In genomic region chr4:148495874-148496689, GRCm38 (mm10) we compare ENCODE assay signal across 9 mouse cellular contexts. TPM values are rescaled to one million over a fixed set of nuclear protein-coding genes. Genes with fewer than 3 reads are reported as not detected.
A peak's percentile ranks its signal among the peaks of the same experiment; 100 is the strongest.
DNase-seq lines count a peak whose midpoint lies in the region; ATAC-seq lines count a peak whose summit lies in the region.
"Had no signal": no experiment of that assay in that cellular context is flagged by ENCODE, and none has a peak within 500 bp of the region (broad histone marks: within the 10 kb centered on the region; RNA-seq: fewer than 3 reads in every experiment).

No protein-coding gene starts in this region.

- H3K4me3 ChIP-seq in forebrain, embryonic 12.5 days (replicated peaks), result no peak overlapping the region
- H3K4me3 ChIP-seq in forebrain, embryonic 10.5 days, result no peak overlapping the region
- H3K4me3 ChIP-seq: liver, embryonic 15.5 days had no signal

- no peak for DNase-seq in forebrain, embryonic 10.5 days (ENCODE audit: extremely low spot score, low spot score)
- DNase-seq in right cerebral cortex, adult 18-20 months, result peak; percentile 67
- no peak for DNase-seq in right cerebral cortex, postnatal 25 days
- DNase-seq in layer of hippocampus, adult 9-11 months, result peak; percentile 68
- DNase-seq in right cerebral cortex, postnatal 4 days, result peak; percentile 59
- DNase-seq in spleen, adult 12 weeks (ENCODE audit: low spot score), result no peak
- no peak for DNase-seq in spleen, postnatal 14 days (ENCODE audit: low spot score in 2 of 2)

- peaks cover 85% of the 10 kb centered on the region for H3K36me3 ChIP-seq in forebrain, embryonic 12.5 days (replicated peaks)
- H3K36me3 ChIP-seq in forebrain, embryonic 10.5 days (replicated peaks), result peaks cover 94% of the 10 kb centered on the region

- no peak overlapping the region for H3K27ac ChIP-seq in forebrain, embryonic 12.5 days
- H3K27ac ChIP-seq in forebrain, embryonic 10.5 days, result no peak overlapping the region
- H3K27ac ChIP-seq: liver, embryonic 15.5 days had no signal

- H3K4me2 ChIP-seq in forebrain, embryonic 12.5 days, result no peak overlapping the region
- H3K4me2 ChIP-seq: liver, embryonic 15.5 days had no signal

- WGBS in forebrain, embryonic 12.5 days, result 83% methylated on average over 25 of the region's 25 CpGs
- 93% methylated on average over 25 of the region's 25 CpGs for WGBS in forebrain, embryonic 10.5 days

- no peaks in the 10 kb centered on the region for H3K4me1 ChIP-seq in forebrain, embryonic 12.5 days
- no peaks in the 10 kb centered on the region for H3K4me1 ChIP-seq in forebrain, embryonic 10.5 days
- H3K4me1 ChIP-seq: liver, embryonic 15.5 days had no signal

- no peaks in the 10 kb centered on the region for H3K9me3 ChIP-seq in forebrain, embryonic 12.5 days
- H3K9me3 ChIP-seq in forebrain, embryonic 10.5 days, result no peaks in the 10 kb centered on the region
- H3K9me3 ChIP-seq: liver, embryonic 15.5 days had no signal

- H3K9ac ChIP-seq in forebrain, embryonic 12.5 days, result no peak overlapping the region
- H3K9ac ChIP-seq: liver, embryonic 15.5 days had no signal

- no peaks in the 10 kb centered on the region for H3K27me3 ChIP-seq in forebrain, embryonic 12.5 days
- H3K27me3 ChIP-seq in forebrain, embryonic 10.5 days (ENCODE audit: poor library complexity, severe bottlenecking), result no peaks in the 10 kb centered on the region
- H3K27me3 ChIP-seq: liver, embryonic 15.5 days had no signal

- ATAC-seq in forebrain, embryonic 12.5 days (ENCODE audit: low FRiP score), result peak; percentile 58; the same call in 1 of the 2 replicates

RNA-seq across cellular contexts. Expression of gene Angptl7, which starts 4.2 kb away (rescaled TPM):
- polyA plus RNA-seq in forebrain, embryonic 12.5 days (2016; fragmentation: Nextera tagmentation; extraction: Ambion mirVana), result 0.29 and 0.51 TPM in 2 replicates
- 0.18 and 0.29 TPM in 2 replicates for polyA plus RNA-seq in forebrain, embryonic 10.5 days (2016; fragmentation: Nextera tagmentation; extraction: Ambion mirVana)

RNA-seq across cellular contexts. Expression of gene Mtor, which starts 47.7 kb away (rescaled TPM):
- 31.2 and 35.1 TPM in 2 replicates for polyA plus RNA-seq in forebrain, embryonic 12.5 days (2016; fragmentation: Nextera tagmentation; extraction: Ambion mirVana)
- polyA plus RNA-seq in forebrain, embryonic 10.5 days (2016; fragmentation: Nextera tagmentation; extraction: Ambion mirVana), result 23.3 and 27.0 TPM in 2 replicates

RNA-seq across cellular contexts. Expression of gene Ubiad1, which starts 51.5 kb away (rescaled TPM):
- 19.1 and 20.8 TPM in 2 replicates for polyA plus RNA-seq in forebrain, embryonic 12.5 days (2016; fragmentation: Nextera tagmentation; extraction: Ambion mirVana)
- 27.1 and 27.3 TPM in 2 replicates for polyA plus RNA-seq in forebrain, embryonic 10.5 days (2016; fragmentation: Nextera tagmentation; extraction: Ambion mirVana)

Comparison
In these comparisons a context has a peak if more than half of its experiments do, and no peak if none do; other contexts are left out.
1. DNase-seq: peak in right cerebral cortex, adult 18-20 months (single experiment), layer of hippocampus, adult 9-11 months (single experiment) and right cerebral cortex, postnatal 4 days (single experiment); none in forebrain, embryonic 10.5 days (single experiment), right cerebral cortex, postnatal 25 days (single experiment), spleen, adult 12 weeks (single experiment) and spleen, postnatal 14 days (0 of 2).